Mouse (Mus musculus) liver, embryonic 14.5 days (tissue): ENCODE data around the gene Pcdh20.

Source experiments
- CTCF ChIP-seq: IDR thresholded peaks from 2 replicates; pipeline ENCODE4 v1.5.1; 2016; ENCODE audit warnings: antibody characterized with exemption, low read depth, control low read depth
- EP300 ChIP-seq: IDR thresholded peaks from 2 replicates; pipeline ENCODE4 v1.6.1; 2016; ENCODE audit warnings: antibody characterized with exemption, low read depth

GRCm38 (mm10) chr14:88463357-88463756 lies 7.8 kb downstream of the Pcdh20 start:
- TF ChIP-seq CTCF (no peak), EP300 (no peak)
